Mouse (Mus musculus): ENCODE measurements around the gene Olfr38.

Olfr38 gene

GRCm38 (mm10) chr6:42756104-42756503 is at the start of gene Olfr38:
TSS of gene Olfr38 (plus strand) at chr6:42756404.
- no peak for DNase-seq (ENCODE audit: low spot score in 2 of 2)

GRCm38 (mm10) chr6:42709291-42710211 is 46.7 kb upstream of the Olfr38 start, which contains the start of gene Tcaf1:
TSS of gene Tcaf1 (minus strand) at chr6:42710088.
- peak; percentile 85 to 88 for DNase-seq (ENCODE audit: low spot score in 2 of 2)

GRCm38 (mm10) chr6:42714668-42715067 is 41.5 kb upstream of the Olfr38 start:
- no peak for DNase-seq (ENCODE audit: low spot score in 2 of 2)

GRCm38 (mm10) chr6:42717973-42718372 is 38.2 kb upstream of the Olfr38 start:
- no peak for DNase-seq (ENCODE audit: low spot score in 2 of 2)

DNA sequence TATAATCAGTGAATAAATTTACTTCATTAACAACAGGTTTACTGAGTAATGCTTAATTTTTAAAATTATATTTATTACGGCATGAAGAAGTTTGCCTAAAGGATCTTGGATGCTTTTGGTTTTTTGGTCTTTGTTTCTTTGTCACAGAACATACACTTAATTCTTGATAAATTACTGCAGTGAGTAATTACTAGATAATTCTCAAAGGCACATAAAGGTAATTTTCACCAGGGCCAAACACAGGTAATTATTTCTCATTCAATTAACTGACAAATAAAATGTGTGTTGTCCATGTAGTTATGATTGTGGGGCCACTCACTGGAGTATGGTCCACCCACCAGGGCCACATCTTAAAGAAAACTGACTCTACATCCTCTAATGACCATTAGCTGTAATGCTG is 17.1 kb upstream of the Olfr38 start, which contains the start of gene Olfr453:
Gene Olfr453, plus strand, starts transcription at position 301 of the 400 bp plus-strand sequence.
- DNase-seq (ENCODE audit: low spot score in 2 of 2), result no peak

DNA sequence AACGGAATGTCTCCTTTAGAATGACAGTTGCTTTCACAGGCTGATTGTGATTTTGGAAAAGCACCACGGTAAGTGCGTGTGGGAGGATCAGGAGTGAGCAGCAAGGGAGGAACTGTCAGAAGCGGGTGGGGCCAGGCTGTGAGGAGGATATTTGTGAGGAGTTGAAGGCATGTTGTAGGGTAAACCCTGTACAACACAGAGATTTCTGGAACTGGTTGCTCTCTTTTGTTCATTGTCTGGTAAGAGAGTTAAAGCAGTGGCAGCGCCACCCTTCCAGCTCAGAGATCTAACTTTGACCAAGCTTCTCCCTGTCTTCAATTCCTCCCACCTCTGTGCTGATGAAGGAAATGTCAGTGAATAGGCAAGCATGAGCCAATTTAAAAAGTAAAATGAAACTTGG is 13.9 kb upstream of the Olfr38 start:
- DNase-seq (ENCODE audit: low spot score in 2 of 2), result no peak

GRCm38 (mm10) chr6:42747846-42748245 is 8.4 kb upstream of the Olfr38 start:
- no peak for DNase-seq (ENCODE audit: low spot score in 2 of 2)

DNA sequence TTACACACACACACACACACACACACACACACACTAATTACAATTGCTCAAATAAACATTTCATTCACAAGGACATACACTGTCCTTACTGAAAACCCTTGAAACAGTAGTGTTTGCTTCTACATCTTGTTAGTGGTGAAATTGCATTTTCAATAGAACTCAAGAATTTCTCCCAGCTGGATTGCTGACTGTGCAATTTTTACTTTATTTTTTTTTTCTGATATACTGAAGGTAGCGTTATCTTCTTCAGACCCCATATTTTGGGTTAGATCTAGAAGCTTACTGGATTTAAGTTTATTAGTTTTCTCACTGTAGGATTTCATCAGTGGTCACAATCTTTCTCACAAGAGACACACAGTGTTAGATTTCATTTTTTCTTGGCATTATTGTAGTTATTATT is 20.9 kb downstream of the Olfr38 start:
- DNase-seq (ENCODE audit: low spot score in 2 of 2), result no peak

DNA sequence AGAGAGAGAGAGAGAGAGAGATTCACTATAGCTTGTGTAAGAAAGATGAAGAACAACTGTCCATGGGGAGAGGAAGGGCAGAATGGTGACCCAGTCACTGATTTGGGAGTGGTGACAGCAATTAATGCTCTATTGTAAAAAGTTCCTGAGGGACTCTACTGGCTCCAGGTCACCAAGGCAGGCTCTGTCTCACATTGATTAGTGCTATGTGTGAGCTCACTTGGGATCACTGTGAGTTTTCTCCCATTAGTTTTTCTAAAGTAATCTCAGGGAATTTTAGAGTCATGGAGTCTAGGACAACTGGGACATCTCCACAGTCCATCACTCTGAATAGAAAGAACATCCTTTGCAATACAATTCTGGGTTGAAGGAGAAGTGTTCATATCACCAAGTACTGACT is 28.6 kb downstream of the Olfr38 start, which contains the start of gene Olfr452:
Gene Olfr452, plus strand, starts transcription at position 301 of the 400 bp plus-strand sequence.
- DNase-seq (ENCODE audit: low spot score in 2 of 2), result no peak

GRCm38 (mm10) chr6:42790247-42790948 is 34.2 kb downstream of the Olfr38 start:
- no peak for DNase-seq (ENCODE audit: low spot score in 2 of 2)

DNA sequence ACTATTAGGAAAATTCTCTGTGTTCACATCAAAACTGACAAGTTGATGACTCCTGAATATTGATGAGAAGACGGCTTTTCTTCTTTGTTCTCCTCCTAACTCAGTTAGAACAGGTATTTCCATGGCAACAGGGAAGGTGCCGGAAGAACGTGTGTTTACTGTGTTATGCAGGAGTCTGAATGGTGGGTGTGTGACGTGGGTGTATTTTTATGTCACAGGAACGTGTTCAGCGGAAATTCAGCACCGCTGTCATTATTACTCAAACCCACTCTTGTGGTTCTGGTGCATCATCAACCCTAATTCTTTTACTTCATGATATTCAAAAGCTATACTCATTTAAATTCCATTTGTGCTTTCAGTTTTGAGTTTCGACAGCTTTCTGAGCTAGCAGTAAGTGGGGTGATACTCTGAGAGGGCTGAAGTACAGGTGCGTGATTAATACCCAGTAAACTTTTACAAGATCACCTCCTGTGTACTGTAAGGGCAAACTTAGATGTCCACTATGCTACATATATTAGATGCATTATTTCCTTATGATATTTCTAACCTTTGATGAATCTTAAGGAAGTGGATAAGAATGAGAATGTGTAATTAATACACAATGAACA is 34.8 kb downstream of the Olfr38 start:
- DNase-seq (ENCODE audit: low spot score in 2 of 2), result peak in 1 of 2 experiments; percentile 12

DNA sequence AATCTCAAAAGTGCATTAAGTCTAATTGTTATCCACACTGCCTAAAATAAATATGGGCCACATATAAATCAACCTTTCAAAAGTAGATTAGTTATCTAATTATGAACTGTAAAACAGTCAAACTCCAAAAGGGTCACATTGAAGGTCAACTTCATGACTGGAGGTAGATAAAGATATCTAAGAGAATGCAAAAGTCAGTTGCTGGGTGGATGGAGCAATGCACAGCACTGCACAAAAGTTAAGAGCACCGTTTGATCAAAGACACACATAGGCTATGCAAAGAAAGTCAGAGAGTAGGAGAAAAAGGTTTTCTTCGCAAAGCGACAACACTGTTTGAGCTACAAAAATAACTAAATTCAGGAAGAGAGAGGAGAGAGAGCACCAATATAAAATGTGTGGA is 38.8 kb downstream of the Olfr38 start:
- no peak for DNase-seq (ENCODE audit: low spot score in 2 of 2)

- DNase-seq (ENCODE audit: low spot score in 2 of 2), result no peak
These were observed 55.4 kb downstream of the Olfr38 start, which contains the start of gene Olfr450 for GRCm38 (mm10) chr6:42811639-42812038. TSS of gene Olfr450 (plus strand) at chr6:42811939.

Data from frontal cortex, postnatal 10 days (tissue).